Mouse (Mus musculus): ENCODE data around the gene Rnf144b.

Rnf144b gene

DNA sequence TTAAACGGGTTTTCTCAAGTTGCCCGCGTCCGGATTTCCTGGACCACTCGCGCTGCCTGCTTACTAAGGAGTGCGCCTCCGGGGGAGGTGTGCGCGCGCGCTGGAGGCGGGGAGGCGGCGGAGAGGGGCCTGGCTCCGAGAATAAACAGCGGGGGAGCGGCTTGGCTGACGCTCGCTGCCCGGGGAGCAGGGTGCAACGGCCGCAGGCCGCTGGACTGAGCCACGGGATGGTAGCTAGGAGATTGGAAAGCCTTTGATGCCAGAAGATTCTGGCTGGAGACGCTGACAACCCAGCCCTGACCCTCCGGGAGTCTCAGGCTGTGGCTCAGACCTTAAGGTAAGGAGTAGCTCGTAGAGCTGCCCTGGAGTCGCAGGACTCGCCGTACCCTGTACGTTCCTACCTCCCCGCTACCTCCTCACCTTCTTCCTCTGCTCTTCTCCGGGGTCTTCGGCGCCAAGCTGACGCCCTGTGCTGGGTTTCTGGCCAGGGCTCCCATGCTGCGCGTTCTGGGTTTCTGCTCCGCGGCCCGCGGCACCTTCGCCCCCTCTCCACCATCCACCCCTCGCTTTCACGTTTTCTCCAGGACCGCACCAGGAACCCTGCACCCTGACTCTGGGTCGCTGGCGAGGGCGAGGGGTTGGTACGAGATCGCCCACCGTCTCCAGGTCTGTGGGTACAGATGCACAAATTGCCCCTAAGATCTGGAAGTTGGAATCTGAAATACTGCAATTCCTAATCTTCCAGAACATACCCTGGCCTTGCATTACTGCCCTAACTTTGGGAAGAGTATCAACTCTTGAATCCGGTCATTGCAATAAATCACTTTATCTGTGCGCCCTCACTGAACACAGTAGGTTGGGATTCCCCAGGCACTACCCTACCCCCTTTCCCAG is at the start of gene Rnf144b:
TSS of gene Rnf144b (plus strand) at position 120 of the 894 bp plus-strand sequence.
- peak; percentile 59 for DNase-seq (ENCODE audit: low spot score)

DNA sequence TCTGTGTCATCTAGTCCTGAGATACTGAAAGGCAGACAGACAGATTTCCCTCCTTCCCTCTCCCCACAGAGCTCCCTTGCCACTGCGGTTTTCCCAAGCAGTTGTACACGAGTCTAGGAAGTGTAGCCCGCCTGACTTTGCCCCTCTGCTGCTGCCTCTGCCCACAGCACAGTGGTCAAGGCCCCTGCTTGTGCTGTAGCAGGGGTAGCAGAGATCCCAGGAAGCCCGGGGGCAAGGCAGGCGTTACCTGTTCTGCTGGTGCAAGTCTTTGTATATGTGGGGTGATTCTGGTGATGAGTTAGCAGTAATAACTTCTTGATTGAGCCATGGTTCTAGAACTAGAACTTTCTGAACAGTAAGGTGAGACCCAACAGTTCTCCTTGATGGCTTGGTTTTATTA is 46.3 kb upstream of the Rnf144b start:
- DNase-seq (ENCODE audit: low spot score) = no peak

DNA sequence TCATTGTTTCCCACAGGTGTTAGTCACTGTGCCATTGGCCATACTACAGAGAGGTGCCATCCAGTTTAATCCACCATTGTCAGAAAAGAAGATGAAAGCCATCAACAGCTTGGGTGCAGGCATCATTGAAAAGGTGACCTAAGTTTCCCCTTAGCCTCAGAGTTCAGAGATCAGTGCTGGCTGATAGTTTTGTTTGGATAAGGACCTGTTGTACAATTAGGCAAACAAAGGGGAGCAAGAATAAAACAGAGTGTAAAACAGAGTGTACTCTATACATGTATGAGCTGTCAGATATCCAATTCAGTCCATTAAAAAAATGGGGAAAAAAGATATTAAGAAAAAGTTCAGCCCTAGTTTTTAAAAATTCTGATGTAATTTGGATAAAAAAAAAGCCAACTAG is 45.1 kb upstream of the Rnf144b start:
- no peak for DNase-seq (ENCODE audit: low spot score)

DNA sequence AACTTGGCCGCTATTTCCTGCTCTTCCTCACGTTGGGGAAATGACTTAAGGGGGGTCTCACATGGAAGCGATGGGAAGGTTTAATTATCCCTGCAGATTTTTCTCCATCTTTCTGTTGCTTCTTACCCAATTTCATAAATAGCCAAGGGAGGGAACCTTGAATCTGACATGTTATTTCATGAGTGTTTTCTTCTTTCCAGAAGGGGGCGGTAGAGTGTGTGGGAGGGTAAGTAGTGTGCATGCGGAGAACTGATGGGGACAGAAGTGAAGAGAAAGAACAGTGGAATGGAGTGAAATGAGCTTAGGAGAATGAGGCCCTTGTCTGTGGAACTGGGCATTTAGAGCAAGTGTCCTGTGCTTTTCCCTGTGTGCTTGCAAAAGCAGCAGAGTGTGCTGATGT is 43.7 kb upstream of the Rnf144b start:
- DNase-seq (ENCODE audit: low spot score) = no peak

DNA sequence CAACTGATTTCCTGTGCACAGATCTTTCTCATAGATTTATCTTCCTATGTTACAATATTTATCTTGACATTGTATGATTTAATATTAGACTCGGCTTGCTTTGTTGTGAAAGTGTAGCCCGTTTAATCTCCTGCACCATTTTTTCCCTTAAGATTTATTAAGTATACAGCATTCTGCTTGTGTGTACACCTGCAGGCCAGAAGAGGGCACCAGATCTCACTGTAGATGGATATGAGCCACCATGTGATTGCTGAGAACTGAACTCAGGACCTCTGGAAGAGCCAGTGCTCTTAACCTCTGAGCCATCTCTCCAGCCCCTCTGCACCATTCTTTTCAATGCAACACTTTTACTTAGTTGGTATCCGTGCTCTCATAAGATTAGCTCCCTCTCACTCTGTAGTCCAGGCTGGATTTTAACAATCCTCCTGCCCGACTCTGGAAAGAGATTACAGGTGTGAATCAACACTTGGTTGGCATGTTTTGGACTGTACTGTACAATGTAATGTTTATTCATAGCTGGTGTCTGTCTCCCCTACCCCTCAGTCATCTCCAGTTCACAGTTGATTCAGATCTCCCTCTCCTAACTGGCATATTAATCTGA is 41.5 kb upstream of the Rnf144b start:
- no peak for DNase-seq (ENCODE audit: low spot score)

DNA sequence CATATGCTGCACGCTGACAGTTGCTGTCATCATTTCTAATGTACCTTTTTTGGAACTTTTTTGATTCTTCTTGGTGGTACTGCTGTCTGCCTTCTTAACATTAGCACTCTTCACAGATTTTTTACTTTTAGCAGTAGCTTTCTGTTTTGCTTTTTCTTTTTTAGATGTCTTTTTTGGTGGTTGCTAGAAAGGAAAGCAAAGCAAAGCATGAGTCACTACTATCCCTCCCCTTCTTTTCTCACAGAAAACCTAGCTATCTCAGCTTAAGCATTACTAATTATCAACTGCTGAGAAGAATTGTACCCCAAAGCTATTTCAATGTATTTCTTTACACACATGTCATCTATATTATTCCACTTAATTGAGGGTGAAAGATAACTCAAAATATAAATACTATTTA is 34.0 kb upstream of the Rnf144b start:
- no peak for DNase-seq (ENCODE audit: low spot score)

DNA sequence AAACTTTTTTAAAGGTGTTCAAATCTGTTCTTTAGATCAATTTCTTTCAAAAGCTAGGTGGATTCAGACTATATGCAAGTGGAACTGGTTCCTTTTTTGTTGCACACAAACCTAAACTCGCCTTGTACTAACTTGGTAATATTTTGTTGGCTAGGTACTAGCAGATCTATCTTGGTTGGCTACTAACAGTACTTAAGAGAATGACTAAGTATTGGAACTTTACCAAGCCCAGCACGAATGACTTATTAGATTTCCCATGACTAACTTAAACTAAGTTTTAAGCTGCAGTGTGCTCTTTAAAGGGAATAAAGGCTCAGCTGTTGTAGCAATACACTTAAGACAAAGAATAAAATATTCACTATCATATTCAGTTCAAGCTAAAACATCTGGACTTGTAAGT is 33.2 kb upstream of the Rnf144b start:
- no peak for DNase-seq (ENCODE audit: low spot score)

DNA sequence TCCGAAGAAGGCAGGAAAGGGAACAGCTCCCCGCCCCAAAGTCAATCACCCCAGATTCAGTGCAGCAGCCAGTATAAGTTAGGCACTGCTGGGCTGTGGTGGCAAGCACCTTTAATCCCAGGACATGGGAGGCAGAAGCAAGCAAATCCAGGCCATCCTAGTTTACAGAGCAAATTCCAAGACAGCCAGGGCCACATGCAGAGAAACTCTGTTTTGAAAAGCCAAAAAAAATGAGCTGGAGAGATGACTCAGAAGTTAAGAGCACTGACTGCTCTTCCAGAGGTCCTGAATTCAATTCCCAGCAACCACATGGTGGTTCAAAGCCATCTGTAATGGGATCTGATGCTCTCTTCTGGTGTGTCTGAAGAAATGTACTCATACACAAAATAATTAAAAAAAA is 28.7 kb upstream of the Rnf144b start:
- no peak for DNase-seq (ENCODE audit: low spot score)

DNA sequence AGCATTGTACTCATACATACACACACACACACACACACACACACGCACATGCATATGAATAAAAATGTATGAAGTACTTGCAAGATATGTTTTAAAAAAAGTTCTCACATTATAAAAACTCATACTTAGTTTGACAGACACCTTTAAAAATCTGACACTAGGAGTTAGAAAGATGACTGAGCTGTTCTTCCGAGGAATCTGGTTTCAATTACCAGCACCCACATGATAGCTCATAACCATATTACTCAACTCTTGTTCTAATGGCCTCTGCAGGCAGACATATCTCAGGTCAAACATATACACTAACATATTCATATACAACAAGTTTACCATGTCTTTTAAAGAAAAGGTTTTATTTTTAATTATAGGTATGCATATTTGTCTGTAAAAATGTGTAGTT is 25.9 kb upstream of the Rnf144b start:
- DNase-seq (ENCODE audit: low spot score) = no peak

DNA sequence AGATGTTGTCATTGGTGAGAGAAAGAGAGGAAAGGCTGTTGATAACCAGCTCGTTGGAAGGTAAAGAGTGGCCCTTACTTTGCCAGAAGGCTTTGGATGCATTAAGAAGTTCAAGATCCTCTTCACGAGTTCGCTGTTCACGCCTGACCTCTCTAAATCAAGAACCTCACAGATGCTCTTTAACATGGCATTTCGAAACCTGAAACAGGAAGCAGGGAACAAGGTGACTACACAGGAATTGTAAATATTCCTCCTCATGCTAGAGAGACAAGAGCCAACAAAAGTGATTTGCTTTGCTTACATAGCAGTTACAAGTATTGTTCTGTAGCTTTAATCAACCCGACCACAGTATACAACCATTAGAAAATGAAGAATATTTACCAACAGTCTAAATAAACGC is 23.2 kb upstream of the Rnf144b start:
- DNase-seq (ENCODE audit: low spot score) = no peak

DNA sequence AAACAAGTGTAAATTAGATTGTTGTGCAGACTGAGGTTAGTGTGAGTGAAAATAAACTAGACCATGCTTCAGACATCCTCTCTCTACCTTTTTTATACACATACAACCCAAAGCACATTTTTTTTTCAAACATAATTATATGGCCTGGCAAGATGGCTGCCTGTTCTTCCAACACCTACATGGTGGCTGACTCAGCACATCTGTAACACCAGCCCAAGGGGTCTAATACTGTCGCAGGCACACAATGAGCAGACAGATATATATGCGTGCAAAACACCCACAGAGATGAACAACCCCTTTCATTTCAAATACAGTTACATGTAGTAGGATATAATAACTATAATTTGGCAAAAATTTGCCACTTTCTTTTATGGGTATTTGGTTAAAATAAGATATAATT is 21.9 kb upstream of the Rnf144b start:
- no peak for DNase-seq (ENCODE audit: low spot score)

DNA sequence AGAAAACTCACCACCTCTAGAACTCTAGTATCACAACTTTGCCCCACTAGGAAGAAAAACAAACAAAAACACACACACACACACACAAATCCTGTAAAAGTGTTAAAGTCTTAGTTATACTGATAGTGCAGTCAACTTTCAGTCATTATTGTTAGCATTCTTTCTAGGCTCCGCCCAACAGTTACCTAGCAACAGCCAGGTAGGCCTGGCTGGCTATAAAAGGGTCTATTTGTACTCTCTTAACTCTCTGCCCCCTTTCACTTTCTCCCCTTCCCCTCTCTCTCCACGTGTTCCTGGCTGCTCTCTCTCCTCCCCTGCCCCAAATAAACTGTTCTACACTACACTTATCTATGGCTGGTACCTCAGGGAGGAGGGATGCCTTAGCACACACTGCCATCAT is 18.3 kb upstream of the Rnf144b start:
- no peak for DNase-seq (ENCODE audit: low spot score)

DNA sequence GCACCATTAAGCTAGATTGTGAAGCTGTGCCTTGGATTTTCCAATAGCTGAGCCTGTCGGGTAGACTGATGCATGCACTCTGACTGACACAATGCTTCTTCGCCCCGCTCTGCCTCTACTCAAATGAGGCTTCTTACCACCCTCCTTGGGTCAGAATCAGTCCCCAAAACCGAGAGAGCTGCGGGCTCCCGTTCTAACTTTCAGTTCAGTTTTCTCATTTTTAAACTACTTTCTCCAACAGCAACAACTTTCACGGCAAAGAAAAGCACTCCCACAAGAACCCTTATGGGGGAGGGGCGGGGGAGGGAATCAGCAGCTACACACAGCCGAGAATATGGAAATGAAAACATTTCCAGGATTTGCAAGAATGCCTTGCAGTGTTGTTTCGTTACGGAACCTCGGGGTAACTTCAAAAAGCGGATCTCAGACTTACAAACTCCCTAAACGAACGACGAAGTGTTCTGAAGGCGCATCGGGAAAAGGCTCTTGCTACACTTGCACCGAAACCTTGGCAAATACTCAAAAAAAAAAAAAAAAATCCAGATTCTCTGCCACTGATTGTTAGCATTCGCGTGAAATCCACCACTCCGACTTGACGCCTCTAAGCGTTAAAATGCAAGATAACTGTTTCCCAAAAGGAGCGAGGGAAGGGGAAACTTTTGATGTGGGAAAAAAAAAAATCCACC is 17.5 kb upstream of the Rnf144b start:
- DNase-seq (ENCODE audit: low spot score) = peak; percentile 63

DNA sequence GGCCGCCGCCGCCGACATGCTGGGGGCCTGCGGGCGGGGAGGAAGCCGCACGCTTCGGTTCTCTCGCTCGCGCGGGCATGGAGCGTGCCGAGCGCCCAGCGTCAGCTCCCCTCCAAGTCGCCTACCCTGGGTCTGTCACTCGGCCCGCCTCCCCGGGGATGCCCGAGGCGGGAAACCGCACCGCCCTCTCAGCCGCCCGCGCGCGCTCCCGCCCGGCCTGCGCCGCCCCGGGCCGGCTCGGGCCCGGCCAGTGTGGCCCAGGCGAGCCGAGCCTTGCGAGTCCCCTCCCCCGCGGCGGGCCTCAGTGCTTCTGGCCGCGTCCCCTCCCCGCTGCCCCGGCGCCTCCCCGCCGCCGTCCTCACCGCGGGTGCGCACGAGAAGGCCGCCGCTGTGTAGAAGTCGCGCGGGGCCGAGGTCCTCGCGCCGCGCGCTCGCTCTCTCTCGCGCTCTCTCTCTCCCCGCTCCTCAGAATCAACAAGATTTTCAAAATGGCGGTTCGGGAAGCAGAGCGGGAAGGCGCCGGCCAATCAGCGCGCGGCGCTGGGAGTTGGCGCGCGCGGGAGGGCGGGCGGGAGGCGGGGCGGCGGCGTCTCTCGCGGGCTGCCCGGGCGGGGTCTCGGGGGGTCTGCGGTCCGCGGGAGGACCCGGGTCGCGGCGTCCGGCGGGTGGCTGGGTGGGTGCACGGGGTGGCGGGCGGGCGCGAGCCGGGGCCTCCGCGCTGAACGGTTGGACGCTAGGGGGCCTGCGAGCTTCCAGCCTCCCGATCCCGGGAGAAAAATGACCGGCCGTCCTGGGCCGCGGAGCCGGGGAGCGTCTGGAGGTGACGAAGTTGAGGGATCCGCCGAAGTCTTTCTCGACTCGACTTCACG is 16.5 kb upstream of the Rnf144b start, which contains the start of gene Dek:
TSS of gene Dek (minus strand) at position 491 of the 869 bp plus-strand sequence.
- peak; percentile 91 for DNase-seq (ENCODE audit: low spot score)

DNA sequence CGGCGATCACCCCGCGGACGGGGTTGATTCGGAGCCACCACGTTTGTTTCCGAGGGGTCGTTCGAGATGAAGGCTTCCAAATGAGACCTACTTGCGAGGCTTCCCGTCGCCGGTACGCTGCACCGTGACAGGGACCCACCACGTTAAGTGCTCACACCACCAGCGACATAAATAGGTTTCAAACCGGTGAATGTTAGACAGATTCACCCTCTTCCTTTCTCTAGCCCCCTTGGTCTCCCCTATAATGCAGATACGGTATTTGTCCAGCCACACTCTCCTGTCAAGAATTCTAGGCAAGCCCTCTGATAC is 15.9 kb upstream of the Rnf144b start:
- DNase-seq (ENCODE audit: low spot score) = no peak

DNA sequence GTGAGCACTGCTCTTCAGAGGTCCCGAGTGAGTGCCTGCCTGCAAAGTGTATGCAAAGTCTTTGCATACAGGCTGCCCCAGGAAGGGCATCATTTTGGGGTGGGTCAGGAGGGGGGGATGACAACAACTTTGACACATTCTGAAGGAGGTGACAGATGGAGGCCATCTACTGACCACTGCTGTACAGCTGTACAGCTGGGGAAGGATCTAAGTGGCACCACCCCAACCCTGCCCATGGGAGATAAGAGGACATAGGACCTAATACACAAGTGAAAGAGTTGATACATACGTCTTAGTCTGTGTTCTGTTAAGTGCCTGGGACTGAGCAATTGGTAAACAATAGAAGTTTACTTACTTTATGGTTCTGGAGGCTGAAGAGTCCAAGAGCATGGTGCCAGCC is 13.2 kb upstream of the Rnf144b start:
- DNase-seq (ENCODE audit: low spot score) = no peak

DNA sequence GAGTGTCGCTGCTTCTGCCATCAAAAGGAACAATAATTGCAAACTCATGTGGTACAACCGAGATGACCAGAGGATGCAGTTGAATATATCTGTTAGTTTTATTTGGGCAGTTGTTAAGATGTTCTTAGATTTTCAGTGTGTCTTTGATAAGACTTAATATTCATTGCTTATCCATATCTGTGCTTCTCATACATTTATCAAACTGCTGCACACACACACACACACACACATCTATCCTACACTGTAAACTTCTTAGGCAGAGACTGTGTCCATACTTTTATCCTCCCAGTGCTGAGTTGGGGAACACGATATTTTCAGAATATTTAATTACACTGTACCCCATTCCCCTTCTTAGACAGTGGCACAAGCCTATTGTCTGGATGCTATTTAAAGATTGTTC is 11.3 kb upstream of the Rnf144b start:
- no peak for DNase-seq (ENCODE audit: low spot score)

DNA sequence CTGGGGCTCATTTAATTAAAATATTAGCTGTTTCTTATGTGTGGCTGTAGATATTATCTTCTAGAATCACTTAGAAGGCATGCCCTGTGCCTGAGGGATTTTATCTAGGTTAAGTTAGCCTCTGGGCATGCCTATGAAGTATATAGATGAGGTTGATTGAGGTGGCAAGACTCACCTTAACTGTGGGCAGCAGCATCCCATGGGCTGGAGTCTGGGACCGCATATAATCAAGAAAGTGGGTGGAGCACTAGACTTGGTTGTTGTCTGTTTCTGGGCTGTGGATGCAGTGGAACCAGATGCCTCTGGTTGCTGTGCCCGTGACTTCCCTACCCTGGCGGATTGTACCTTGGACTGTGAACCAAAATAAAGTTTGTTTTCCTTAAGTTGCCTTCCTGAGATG is 10.4 kb upstream of the Rnf144b start:
- no peak for DNase-seq (ENCODE audit: low spot score)

DNA sequence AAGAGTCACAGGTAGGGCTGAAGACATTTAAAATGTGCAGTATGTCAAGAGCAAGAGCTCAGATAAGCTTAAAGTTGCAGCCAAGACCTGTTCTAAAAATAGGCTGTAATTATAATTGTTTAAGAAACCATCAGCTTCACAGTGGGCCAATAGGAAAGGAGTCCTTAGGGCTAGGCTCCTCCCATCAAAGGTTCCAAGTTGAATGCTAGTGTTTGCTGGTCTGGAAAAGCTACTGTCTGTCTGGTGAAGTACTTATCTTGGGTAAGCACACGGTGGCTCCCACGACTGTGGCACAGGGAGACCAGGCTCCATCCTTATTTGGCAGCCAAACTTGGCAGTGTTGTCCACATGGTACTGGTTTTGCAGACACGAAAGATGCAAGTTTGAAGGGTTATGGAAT is 9.5 kb upstream of the Rnf144b start:
- DNase-seq (ENCODE audit: low spot score) = no peak

DNA sequence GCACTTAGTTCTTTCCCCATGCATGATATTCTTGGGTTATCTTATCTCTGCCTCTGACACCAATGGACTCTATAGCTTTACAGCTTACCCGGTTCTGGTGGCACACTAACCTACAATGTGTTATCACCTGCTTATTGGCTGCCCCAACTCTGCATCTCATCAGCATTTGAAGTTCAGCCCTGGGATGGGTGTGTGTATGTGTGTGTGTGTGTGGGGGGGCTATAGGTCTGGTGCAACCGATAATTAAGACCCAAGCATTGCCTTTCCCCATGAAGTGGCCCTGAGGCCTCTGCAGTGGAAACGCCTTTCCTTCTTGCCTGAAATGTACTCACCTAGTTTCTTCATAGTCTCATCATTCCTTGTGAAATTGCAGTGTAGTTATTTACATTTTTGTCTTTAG is 6.5 kb upstream of the Rnf144b start:
- DNase-seq (ENCODE audit: low spot score) = no peak

DNA sequence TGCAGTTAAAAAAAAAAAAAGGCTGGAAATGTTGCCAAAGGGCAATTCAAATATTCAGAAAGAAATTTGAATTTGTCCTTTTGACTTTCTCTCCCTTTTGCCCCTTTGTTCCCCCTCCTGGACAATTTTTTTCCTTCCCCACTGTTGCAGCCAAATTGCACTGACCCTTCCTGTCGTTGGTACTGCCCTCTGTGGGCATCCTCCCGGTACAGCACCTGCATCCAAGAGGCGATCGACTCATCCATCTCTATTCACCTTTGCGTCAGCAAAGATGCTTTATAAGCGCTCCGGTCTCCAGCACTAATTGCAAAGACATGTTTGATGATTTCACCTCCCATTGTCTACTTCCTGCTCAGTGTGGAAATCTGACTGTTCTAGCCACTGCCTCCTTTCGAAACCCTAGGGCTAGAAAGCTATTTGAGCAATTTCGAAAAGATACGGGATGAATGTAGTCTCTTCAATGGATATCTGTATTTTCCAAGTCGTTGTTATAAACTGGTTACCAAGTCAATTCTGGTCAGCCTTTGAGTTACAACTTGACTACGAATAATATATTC is 1.0 kb upstream of the Rnf144b start:
- no peak for DNase-seq (ENCODE audit: low spot score)

DNA sequence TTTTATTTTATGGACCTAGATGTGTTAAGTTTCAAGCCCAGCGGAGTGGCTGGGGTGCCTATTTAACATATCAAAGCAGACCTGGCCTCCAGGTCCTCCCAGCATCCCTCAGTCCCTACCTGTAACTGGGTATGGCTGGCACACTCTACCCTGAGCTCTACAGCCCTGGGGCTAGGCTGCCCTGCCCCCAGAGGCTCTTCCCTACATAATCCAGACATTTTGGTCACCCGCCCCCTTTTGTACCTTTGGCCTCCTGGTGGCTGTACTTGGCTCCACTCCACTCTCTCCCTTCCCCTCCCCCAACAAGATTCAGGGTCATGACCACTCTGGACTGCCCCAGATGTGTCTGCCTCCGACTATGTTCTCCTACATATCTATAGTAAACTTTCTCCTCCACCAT is 2.0 kb downstream of the Rnf144b start:
- peak; percentile 19 for DNase-seq (ENCODE audit: low spot score)

Data from embryo, embryonic 10 days (tissue).